Mouse (Mus musculus) CH12.LX (cell line): ENCODE data around the gene Ttc4. TPM values are rescaled to one million over a fixed set of nuclear protein-coding genes. Genes with fewer than 3 reads are reported as not detected.

Experiments used
- DNase-seq: peaks from one replicate; pipeline ENCODE4 v3.0.0-alpha.2; 2013; ENCODE audit errors: extremely low read depth
- H3K27ac ChIP-seq: 2 replicates; pipeline ENCODE4 v1.5.1; 2012; ENCODE audit warnings: low read depth, mild to moderate bottlenecking, control low read depth, moderate library complexity; ENCODE audit not compliant: insufficient read depth
- H3K27me3 ChIP-seq: replicated peaks from 2 replicates; pipeline ENCODE3; 2012; ENCODE audit warnings: inconsistent platforms
- H3K36me3 ChIP-seq, 2 experiments: replicated peaks in 1 of 2; 2 replicates each; pipeline versions ENCODE3 to v1.6.1; 2012; ENCODE audit warnings: inconsistent platforms in 1 of 2, low read length in 1 of 2, mild to moderate bottlenecking in 1 of 2, mixed read lengths in 1 of 2, moderate library complexity in 1 of 2; ENCODE audit not compliant: control insufficient read depth in 1 of 2, insufficient read depth in 1 of 2
- H3K4me1 ChIP-seq, 2 experiments: 2 replicates each; pipeline ENCODE4 v1.6.1; 2012; ENCODE audit warnings: inconsistent platforms in 1 of 2, moderate library complexity in 1 of 2; ENCODE audit not compliant: insufficient read depth in 2 of 2, control insufficient read depth in 1 of 2
- H3K4me2 ChIP-seq: 2 replicates; pipeline ENCODE4 v1.6.1; 2012; ENCODE audit warnings: low read depth, mild to moderate bottlenecking, control low read depth; ENCODE audit not compliant: poor library complexity, insufficient read depth, severe bottlenecking
- H3K4me3 ChIP-seq, 3 experiments: fragments of 150-350 bp in 1 of 3; sonication (generic) in 1 of 3; replicated peaks in 1 of 3; 2 replicates each; pipeline versions ENCODE3 to v1.5.1; 2011 to 2012; ENCODE audit warnings: low read depth in 2 of 3, low read length in 2 of 3, mild to moderate bottlenecking in 2 of 3, moderate library complexity in 2 of 3, control low read depth in 1 of 3, improper control_type of control experiment in 1 of 3, inconsistent platforms in 1 of 3, mixed read lengths in 1 of 3; ENCODE audit not compliant: poor library complexity in 1 of 3
- H3K79me2 ChIP-seq: replicated peaks from 2 replicates; pipeline ENCODE4 v1.6.1; 2012; ENCODE audit warnings: mild to moderate bottlenecking, moderate library complexity; ENCODE audit not compliant: control insufficient read depth, poor library complexity, insufficient read depth, severe bottlenecking; ENCODE audit errors: extremely low read depth
- H3K9ac ChIP-seq: 2 replicates; pipeline ENCODE4 v1.6.1; 2012; ENCODE audit warnings: low read depth, mild to moderate bottlenecking, control low read depth, moderate library complexity; ENCODE audit not compliant: insufficient read depth
- H3K9me3 ChIP-seq: replicated peaks from 2 replicates; pipeline ENCODE3; 2012; ENCODE audit warnings: low read length, inconsistent platforms, mixed read lengths
- BHLHE40 ChIP-seq: IDR thresholded peaks from 2 replicates; pipeline ENCODE4 v1.6.1; 2011; ENCODE audit warnings: mild to moderate bottlenecking, low read depth, low read length, improper control_type of control experiment
- E2F4 ChIP-seq: IDR thresholded peaks from 2 replicates; pipeline ENCODE4 v1.6.1; 2011; ENCODE audit warnings: low read depth, low read length, improper control_type of control experiment; ENCODE audit not compliant: insufficient replicate concordance
- ELF1 ChIP-seq: IDR thresholded peaks from 2 replicates; pipeline ENCODE4 v1.6.1; 2014; ENCODE audit warnings: low read depth, mild to moderate bottlenecking, inconsistent platforms, low read length, improper control_type of control experiment
- EP300 ChIP-seq: IDR thresholded peaks from 2 replicates; pipeline ENCODE4 v1.6.1; 2011; ENCODE audit warnings: low read length, improper control_type of control experiment
- ETS1 ChIP-seq: conservative IDR thresholded peaks from 2 replicates; pipeline ENCODE4 v1.6.1; 2012; ENCODE audit warnings: low read depth, mild to moderate bottlenecking, inconsistent platforms, low read length, improper control_type of control experiment, moderate library complexity
- GABPA ChIP-seq: IDR thresholded peaks from 2 replicates; pipeline ENCODE4 v1.6.1; 2012; ENCODE audit warnings: low read depth, low read length, improper control_type of control experiment, inconsistent platforms; ENCODE audit not compliant: insufficient replicate concordance
- JUND ChIP-seq: conservative IDR thresholded peaks from 2 replicates; pipeline ENCODE4 v1.6.1; 2011; ENCODE audit warnings: low read depth, low read length, improper control_type of control experiment
- KAT2A ChIP-seq: IDR thresholded peaks from 2 replicates; pipeline ENCODE4 v1.6.1; 2012; ENCODE audit warnings: low read length, improper control_type of control experiment, inconsistent platforms; ENCODE audit not compliant: insufficient replicate concordance
- MAFK ChIP-seq: IDR thresholded peaks from 2 replicates; pipeline ENCODE4 v1.6.1; 2011; ENCODE audit warnings: low read length, improper control_type of control experiment; ENCODE audit not compliant: insufficient replicate concordance
- MAZ ChIP-seq: IDR thresholded peaks from 2 replicates; pipeline ENCODE4 v1.6.1; 2012; ENCODE audit warnings: low read depth, mild to moderate bottlenecking, inconsistent platforms, low read length, improper control_type of control experiment, moderate library complexity
- POLR2A ChIP-seq: IDR thresholded peaks from 2 replicates; pipeline ENCODE4 v1.6.1; 2011; ENCODE audit warnings: low read depth, mild to moderate bottlenecking, improper control_type of control experiment, low read length
- RCOR1 ChIP-seq: conservative IDR thresholded peaks from 2 replicates; pipeline ENCODE4 v1.6.1; 2012; ENCODE audit warnings: low read depth, mild to moderate bottlenecking, inconsistent platforms, low read length, improper control_type of control experiment
- TBP ChIP-seq: conservative IDR thresholded peaks from 2 replicates; pipeline ENCODE4 v1.6.1; 2011; ENCODE audit warnings: low read depth, low read length, improper control_type of control experiment
- TCF12 ChIP-seq: IDR thresholded peaks from 2 replicates; pipeline ENCODE4 v1.6.1; 2014; ENCODE audit warnings: low read depth, mild to moderate bottlenecking, inconsistent platforms, low read length, improper control_type of control experiment
- UBTF ChIP-seq: IDR thresholded peaks from 2 replicates; pipeline ENCODE4 v1.6.1; 2012; ENCODE audit warnings: low read depth, mild to moderate bottlenecking, inconsistent platforms, low read length, improper control_type of control experiment, moderate library complexity
- USF2 ChIP-seq: conservative IDR thresholded peaks from 2 replicates; pipeline ENCODE4 v1.6.1; 2011; ENCODE audit warnings: low read depth, low read length, improper control_type of control experiment
- ZC3H11A ChIP-seq: IDR thresholded peaks from 2 replicates; pipeline ENCODE4 v1.6.1; 2012; ENCODE audit warnings: low read depth, mild to moderate bottlenecking, inconsistent platforms, low read length, improper control_type of control experiment
- ZKSCAN1 ChIP-seq: IDR thresholded peaks from 2 replicates; pipeline ENCODE4 v1.6.1; 2012; ENCODE audit warnings: low read depth, inconsistent platforms, low read length, improper control_type of control experiment, borderline replicate concordance
- ZMIZ1 ChIP-seq: IDR thresholded peaks from 2 replicates; pipeline ENCODE4 v1.6.1; 2012; ENCODE audit warnings: low read depth, mild to moderate bottlenecking, inconsistent platforms, low read length, improper control_type of control experiment
- ZNF384 ChIP-seq: IDR thresholded peaks from 2 replicates; pipeline ENCODE4 v1.6.1; 2012; ENCODE audit warnings: low read depth, low read length, improper control_type of control experiment, inconsistent platforms
- dilution Hi-C: fragments of 300-500 bp; cut with MboI; formaldehyde crosslinking; loops from 2 replicates; pipeline ENCODE4 v1.14.3; 2020; ENCODE audit warnings: low sequenced_read_pairs; ENCODE audit not compliant: extremely low pct_unique_long_range_greater_than_20kb, extremely low pct_ligation_motif_present
- in situ Hi-C: fragments of 300-500 bp; cut with MboI; formaldehyde crosslinking; loops from 3 replicates; pipeline ENCODE4 v1.14.3; 2019; ENCODE audit warnings: low sequenced_read_pairs, low pct_ligation_motif_present, low pct_unique_long_range_greater_than_20kb, mixed read lengths
- polyA plus RNA-seq: library from polyadenylated mRNA; unstranded; fragments of >175 nt; gene quantifications from 2 replicates; pipeline ENCODE4 v1.2.1, GENCODE M21; 2012; ENCODE audit warnings: low read depth; ENCODE audit not compliant: insufficient read length
- total RNA-seq, 2 experiments: library from RNA; depleted of rRNA; stranded (reverse); fragments of 300-350 nt in 1 of 2; fragments of >200 nt in 1 of 2; gene quantifications; 2 replicates each; pipeline ENCODE4 v1.2.3; 2012 to 2014

Ttc4 gene
- total and polyA plus RNA-seq, 3 experiments, result 47.8 to 61.8 (median 50.2) TPM

- no peak overlapping the region for H3K27ac ChIP-seq
- DNase-seq, result no peak
- H3K9ac ChIP-seq, result no peak overlapping the region
- peaks cover 64% of the 10 kb centered on the region for H3K27me3 ChIP-seq
- H3K36me3 ChIP-seq, result no peaks in the 10 kb centered on the region
- no peaks in the 10 kb centered on the region for H3K79me2 ChIP-seq
- dilution Hi-C loops, result no loop called here
- TF ChIP-seq ZMIZ1 (no peak), JUND (no peak), ELF1 (no peak), MAFK (no peak), KAT2A (no peak), UBTF (no peak), POLR2A (no peak), USF2 (no peak), TBP (no peak), TCF12 (no peak), MAZ (no peak)
- H3K4me3 ChIP-seq, result no peak overlapping the region
- no peak overlapping the region for H3K4me2 ChIP-seq
- peaks cover 0 to 8% of the 10 kb centered on the region in 2 experiments; a peak in 2 of 4 replicates for H3K4me1 ChIP-seq
- in situ Hi-C loops, result loop anchor here (5.0 to 25.0 kb wide), 2 partner anchors 78 to 533 kb away; no protein-coding TSS in a partner anchor
- no peaks in the 10 kb centered on the region for H3K9me3 ChIP-seq
Observed at GRCm38 (mm10) chr4:106628650-106629360, 49.9 kb downstream of the Ttc4 start.

DNA sequence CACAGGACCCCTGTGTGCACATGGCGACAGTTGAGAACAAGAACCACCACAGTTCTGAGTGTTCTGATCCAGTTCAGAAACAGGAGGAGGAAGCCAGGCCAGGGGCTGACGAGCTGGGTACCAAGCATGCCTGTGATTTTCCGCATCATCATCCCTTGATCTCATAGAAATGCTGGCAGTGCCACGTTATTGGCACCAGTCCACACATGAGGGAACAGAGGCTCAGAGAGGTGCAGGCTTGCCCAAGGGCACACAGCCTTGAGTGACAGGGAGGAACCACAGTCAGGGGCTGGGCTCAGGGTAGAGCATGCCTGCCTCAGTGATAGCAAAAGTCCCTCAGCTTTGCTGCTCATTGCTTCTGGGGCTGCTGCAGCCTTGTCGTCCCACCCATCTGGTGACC lies 50.9 kb downstream of the Ttc4 start:
- Histone ChIP-seq H3K27ac (no peak overlapping the region), H3K4me1 (peaks cover 0 to 8% of the 10 kb centered on the region in 2 experiments; a peak in 2 of 4 replicates), H3K36me3 (no peaks in the 10 kb centered on the region), H3K79me2 (no peaks in the 10 kb centered on the region), H3K27me3 (peaks cover 64% of the 10 kb centered on the region), H3K4me2 (no peak overlapping the region), H3K9me3 (no peaks in the 10 kb centered on the region), H3K9ac (no peak overlapping the region), H3K4me3 (no peak overlapping the region)
- dilution Hi-C loops (no loop called here), in situ Hi-C loops (loop anchor here (5.0 to 25.0 kb wide), 2 partner anchors 79 to 534 kb away; no protein-coding TSS in a partner anchor)
- no peak for DNase-seq
- TF ChIP-seq RCOR1, result no peak
- no peak for TF ChIP-seq EP300
- TF ChIP-seq TCF12, result no peak
- TF ChIP-seq BHLHE40, result no peak
- TF ChIP-seq E2F4, result no peak
- TF ChIP-seq JUND, result no peak
- no peak for TF ChIP-seq ETS1
- no peak for TF ChIP-seq USF2
- no peak for TF ChIP-seq POLR2A
- no peak for TF ChIP-seq ZNF384
- no peak for TF ChIP-seq TBP
- no peak for TF ChIP-seq ZKSCAN1
- TF ChIP-seq ZC3H11A, result no peak
- no peak for TF ChIP-seq GABPA
